Mouse (Mus musculus): ENCODE measurements around the gene Smim13.
"Not testable (repeated sequence)": the region's sequence is repeated elsewhere in the genome, so short reads cannot be mapped to it uniquely, and the experiment has no call there.

Gene Smim13

DNA sequence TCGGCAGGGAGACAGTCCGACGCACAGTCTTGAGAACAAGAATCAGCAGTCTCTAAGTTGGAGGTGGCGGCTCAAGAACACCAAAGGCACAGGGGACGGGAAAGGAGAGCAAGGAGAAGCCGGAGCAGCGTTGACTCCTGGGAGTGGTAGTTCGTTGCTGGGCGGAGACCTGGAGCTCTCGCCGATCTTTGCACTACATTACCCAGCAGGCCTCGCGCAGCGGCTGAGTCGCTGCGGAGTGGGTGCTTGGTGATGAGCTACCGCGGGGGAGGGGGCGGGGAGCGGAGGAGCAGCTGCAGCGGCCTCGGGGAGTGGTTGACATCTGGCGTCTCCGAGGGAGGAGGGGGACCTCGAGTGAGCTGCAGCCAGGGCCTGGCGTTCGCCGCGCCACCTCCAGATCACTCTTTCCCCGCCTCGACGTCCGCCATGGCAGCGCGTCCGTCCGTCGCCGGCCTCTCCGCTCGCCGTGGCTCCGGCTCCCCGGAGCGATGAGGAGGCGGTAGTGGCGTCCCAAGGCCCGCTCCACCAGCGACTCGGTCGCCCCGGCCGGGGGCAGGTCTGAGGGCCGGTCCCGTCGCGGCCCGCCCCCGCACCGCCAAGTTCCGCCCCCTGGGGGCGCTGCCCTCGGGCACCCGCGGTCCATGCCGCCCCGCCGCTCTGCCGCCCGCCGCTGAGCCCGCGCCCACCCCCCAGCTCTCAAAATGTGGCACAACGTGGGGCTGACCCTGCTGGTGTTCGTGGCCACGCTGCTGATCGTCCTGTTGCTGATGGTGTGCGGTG is at the start of gene Smim13:
Gene Smim13, plus strand, starts transcription at position 307 of the 780 bp plus-strand sequence.
- in situ Hi-C loops (cut with MboI; ENCODE audit: unreplicated experiment in 2 of 2), result loop anchor here (10.0 to 25.0 kb wide), 2 partner anchors 237 to 245 kb away; partner anchors contain the start of genes Pak1ip1 (in 2 of the 2) and Tmem14c (in 1 of the 2)

DNA sequence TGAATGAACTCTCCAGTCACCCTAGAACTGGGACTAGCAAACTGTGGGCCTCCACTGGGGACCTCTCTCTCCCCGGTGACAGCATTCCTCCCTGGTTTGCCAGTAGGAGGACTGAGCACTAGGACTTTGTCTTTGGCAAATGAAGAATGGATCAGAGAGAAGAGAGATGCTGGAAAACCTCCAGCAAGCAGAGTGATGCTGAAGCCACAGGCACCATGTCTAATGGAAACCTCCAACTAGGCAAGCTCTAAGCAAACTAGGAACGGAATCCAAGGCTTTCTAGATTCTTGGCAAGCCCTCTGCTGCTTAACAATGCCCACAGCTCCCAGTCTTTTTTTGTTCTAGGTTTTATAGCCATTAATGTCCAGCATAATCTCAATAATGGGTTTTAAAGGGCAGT is 48.8 kb upstream of the Smim13 start:
- in situ Hi-C loops (cut with MboI; ENCODE audit: unreplicated experiment in 2 of 2), result no loop called here

DNA sequence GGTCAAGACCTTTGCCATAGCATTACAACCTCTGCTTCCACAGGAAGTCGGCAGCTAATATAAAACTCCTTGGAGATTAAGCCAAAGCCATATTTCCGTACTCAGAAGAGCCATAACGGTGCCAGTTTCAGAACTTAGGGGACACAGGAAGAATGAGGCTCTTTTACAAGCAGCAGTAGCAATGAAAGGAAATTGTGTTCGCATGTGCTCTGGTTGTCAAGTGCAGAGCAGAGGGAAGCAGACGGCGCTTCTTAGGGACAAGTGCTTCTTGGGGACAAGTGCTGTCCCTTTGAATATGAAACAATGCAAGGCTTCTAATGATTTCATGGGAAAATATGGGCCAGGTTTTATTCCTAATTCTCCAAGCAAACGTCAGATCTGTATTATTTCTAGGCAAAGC is 46.4 kb upstream of the Smim13 start:
- in situ Hi-C loops (cut with MboI; ENCODE audit: unreplicated experiment in 2 of 2), result no loop called here

DNA sequence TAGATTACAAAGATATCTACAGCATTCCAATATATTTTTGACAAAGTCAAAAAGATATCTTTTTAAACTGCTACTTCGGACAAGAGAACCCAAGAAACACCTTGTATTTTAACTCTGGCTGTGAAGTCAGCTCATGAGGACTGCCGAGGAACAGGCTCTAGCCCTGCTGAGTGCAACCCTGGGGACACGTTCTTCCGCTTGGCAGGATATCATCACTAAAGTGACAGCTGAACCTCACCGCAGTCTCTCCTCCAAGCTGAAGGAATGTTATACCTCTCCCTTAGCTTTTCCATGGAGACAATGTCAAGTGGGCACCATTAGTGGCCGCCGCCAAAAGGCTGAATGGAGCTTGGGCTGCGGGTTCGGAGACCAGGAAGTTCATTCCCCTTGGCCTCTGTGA is 46.0 kb upstream of the Smim13 start:
- in situ Hi-C loops (cut with MboI; ENCODE audit: unreplicated experiment in 2 of 2), result no loop called here

DNA sequence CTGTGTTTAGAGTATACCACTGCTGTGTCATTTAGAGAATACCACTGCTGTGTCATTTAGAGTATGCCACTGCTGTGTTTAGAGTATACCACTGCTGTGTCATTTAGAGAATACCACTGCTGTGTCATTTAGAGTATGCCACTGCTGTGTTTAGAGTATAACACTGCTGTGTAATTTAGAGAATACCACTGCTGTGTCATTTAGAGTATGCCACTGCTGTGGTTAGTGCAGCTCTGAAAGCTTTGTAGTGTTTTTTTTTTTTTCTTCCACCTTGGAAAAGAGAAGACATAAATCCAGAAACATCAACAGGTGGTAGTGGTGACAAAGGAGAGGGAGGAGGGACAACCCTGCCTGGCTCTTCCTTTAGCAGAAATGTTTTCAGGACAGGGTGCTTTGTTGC is 44.1 kb upstream of the Smim13 start:
- in situ Hi-C loops (cut with MboI; ENCODE audit: unreplicated experiment in 2 of 2), result not testable (repeated sequence)

DNA sequence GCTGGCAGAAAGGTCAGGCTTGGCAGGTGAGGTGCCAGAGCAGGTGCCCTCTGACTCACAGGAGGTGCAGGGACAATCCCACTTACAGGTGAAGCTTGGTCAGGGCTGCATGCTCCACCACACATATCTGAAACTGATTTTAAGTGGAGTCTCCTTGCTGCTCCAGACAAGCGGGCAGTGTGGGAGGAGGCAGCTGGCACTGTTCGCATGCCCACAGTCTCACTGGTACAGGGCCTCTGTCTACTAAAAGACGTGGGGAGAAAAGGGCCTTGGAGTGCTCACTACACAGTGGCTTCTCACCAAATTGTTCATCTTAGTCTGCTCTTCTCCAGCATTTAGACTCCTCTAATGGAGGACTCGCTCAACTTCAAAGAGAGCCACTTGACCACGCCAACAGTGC is 43.4 kb upstream of the Smim13 start:
- in situ Hi-C loops (cut with MboI; ENCODE audit: unreplicated experiment in 2 of 2), result no loop called here

DNA sequence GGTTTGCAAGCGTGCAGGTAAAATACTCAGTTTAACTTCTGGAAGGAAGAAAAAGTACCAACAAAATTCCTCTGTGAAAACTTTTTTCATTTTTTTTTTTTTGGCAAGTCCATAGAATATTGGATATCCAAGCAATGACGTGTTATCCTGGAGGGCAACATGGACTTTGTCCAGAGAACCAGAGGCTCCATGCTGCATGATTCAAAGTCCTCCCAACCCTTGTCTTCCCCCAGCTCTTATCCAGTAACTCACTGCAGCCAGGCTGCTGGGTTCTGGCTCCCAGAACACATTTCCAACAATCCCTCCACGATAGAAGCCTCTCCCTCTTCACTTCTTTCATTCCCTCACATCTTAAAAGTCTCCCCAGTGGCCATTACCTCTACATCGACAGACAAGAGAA is 38.4 kb upstream of the Smim13 start:
- in situ Hi-C loops (cut with MboI; ENCODE audit: unreplicated experiment in 2 of 2), result no loop called here

DNA sequence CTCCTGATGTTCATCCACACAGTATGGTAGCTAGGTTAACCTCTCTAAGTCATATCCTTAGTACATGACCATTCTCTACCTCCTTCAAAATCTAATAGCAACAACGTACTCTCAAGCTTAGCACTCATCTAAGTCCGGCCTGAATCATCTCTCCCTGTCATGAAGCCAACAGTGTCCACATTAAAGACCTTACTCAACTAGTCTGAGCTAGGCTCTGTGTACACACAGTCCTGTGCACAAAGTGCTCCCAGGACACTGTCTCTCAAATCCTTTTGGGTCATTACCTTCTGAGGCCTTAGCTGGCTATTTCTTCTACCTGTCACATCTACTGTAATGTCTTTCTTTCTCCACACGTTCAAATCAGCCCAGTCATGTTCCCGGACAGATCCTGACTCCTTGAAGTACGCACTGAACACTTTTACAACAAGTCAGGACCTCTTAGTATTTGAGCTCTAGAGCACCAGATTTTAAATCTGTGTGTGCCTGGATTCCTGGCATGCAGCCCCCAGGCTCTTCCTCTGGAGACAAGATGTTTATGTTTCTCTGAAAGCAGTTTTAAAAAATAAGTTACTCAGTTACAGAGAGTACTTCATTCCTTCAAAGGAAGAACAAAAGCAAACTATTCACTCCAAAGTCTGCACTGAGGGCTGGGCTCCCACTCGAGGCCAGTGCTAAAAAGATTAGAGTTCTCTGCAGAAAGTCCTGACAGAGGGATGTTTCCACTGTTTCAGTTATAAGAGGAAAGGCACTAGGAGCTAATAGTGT is 36.9 kb upstream of the Smim13 start:
- in situ Hi-C loops (cut with MboI; ENCODE audit: unreplicated experiment in 2 of 2), result no loop called here

DNA sequence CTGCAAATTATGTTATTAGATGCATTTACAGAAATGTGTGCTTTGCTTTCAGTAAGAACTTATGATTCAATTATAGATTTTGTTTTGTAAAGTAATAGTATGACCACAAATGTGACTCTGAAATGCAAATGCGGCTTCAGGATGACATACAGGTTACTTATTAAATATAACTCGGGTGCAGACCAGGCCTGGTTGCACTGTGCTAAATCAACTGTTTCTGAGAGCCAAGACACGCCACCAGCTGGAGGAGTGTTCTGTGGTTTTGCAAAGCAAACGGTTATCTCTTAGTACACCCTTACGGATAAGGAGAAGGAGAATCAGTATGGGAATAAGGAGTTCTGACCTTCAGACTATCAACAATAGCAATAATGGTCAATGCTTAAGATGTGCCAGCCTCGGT is 34.0 kb upstream of the Smim13 start:
- in situ Hi-C loops (cut with MboI; ENCODE audit: unreplicated experiment in 2 of 2), result no loop called here

DNA sequence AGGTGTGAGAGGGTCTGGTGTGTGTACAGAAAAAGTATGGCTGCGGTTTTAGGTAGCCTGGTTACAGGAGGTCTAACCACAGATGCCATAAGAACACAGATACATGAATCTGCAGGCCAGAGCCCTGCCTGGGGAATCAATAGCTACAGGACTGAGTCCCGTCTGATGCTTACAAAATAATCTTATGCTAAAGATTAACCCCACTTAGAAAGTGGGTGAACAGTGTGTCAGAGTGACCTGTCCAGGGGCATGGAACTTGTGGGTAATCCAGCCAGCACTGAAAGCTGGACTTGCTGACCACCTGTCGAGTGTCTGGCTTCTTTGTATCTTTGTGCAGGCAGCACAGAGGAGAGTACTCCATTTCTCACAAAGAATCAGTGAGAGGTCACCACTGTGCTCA is 33.4 kb upstream of the Smim13 start:
- in situ Hi-C loops (cut with MboI; ENCODE audit: unreplicated experiment in 2 of 2), result no loop called here

DNA sequence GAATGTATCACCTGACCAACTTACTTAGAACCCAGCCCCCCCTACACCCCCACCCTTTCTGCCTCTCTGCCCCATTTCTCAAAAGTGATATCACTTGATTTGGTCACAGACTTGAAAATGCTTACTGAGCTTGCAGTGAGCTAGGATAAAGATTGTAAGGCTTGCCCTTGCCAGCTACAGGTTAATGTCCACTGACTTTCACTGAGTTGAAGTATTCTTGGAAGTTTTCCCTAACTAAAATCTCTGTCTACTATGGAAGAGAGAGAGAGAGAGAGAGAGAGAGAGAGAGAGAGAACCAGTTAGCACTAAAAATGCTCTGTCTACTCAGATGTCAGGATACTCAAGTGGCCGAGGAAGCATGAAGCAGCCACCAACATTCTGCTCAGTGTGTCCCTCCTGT is 30.6 kb upstream of the Smim13 start:
- in situ Hi-C loops (cut with MboI; ENCODE audit: unreplicated experiment in 2 of 2), result no loop called here

DNA sequence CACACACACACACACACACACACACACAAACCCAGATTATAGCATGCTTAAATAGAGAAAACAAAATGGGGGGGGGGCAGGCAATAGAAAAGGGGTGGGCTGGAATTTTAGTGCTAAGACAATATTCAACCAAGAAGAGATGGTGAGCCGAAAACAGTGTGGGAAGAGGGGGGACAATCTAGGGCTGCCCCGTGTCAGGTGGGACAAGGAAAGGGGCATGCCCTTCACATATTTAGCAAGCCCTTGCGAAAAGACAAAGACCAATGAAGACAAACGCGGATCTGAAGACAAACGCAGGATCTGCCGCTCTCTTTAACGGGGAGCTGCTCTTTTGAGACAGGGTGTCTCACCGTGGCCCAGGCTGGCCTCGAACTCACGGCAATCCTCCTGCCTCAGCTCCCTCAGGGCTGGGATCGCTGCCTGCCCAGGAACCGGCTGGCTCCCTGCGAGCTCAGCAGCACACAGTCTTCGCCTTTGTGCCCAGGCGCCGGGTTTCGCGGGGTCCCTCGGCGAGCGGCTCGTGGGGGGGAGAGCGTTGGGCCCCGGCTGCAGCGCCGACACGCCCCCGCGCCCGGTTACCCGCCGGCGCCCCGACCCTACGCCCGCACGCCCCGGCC is 29.8 kb upstream of the Smim13 start:
- in situ Hi-C loops (cut with MboI; ENCODE audit: unreplicated experiment in 2 of 2), result no loop called here

DNA sequence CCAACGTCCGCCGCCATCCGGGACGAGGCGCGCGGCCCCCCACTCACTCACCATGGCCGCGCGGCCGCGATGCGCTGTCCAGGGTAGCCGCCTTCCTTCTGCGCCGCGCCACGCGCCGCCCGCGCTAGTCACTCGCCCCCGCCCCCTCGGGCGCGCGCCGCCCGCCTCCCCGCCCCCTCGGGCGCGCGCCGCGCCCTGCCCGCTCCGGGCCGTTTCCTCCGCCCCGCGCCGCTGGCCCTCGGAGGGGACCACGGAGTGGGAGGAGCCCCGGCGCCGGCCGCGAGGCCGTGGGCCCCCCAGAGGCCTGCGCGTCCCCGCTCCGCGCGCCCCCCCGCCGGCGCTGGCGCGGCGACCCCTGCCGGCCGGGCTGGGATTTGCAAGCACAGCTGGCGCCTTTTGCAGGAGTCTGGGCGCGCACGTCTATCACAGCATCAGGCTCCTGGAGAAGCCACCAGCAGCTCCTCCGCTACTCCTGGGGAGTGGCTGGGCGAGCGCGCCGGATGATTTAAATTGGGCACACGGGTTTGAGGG is 29.3 kb upstream of the Smim13 start, which contains the start of gene Elovl2:
Gene Elovl2, minus strand, starts transcription at position 102 of the 531 bp plus-strand sequence.
- in situ Hi-C loops (cut with MboI; ENCODE audit: unreplicated experiment in 2 of 2), result no loop called here

DNA sequence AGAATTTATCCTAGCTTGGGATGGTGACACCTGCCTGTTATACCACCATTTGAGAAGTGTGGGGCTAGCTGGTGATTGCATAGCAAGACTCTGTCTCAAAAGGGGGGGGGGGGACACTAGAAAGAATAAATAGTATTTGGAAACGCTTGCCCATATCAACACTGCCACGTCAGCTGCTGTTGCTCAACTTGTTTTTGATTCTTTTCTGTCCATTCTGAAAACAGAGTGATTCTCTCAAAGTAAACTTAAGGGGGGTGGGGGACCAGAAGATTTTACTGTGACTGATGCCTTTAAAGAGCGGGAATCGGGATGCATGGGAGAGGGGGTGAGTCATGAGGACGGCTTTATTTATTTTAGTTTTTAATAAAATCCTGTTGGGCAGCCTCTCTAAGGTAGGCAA is 23.1 kb upstream of the Smim13 start:
- in situ Hi-C loops (cut with MboI; ENCODE audit: unreplicated experiment in 2 of 2), result loop anchor here in 1 of 2 experiments (25.0 kb wide), 1 partner anchor 214 kb away; the partner anchor contains the start of genes Pak1ip1 and Tmem14c

DNA sequence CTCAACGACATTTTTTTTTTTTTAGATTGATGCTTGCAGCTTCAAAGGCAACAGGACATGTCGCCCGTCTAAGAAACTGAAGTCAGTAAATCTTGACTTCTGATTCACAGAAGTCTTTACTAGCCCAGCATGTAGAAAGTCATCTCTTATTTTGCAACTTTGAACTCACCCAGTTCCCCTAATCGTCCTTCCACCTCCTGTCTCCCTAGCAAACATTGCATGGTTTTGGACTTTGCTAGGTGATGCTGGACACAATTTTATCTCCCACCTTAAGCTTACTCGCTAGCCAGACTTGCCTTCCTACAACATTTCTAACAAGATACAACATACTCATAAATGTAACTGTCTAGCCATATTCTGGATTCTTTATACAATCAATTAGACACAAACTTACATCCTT is 21.6 kb upstream of the Smim13 start:
- in situ Hi-C loops (cut with MboI; ENCODE audit: unreplicated experiment in 2 of 2), result loop anchor here in 1 of 2 experiments (25.0 kb wide), 1 partner anchor 216 kb away; the partner anchor contains the start of genes Pak1ip1 and Tmem14c

DNA sequence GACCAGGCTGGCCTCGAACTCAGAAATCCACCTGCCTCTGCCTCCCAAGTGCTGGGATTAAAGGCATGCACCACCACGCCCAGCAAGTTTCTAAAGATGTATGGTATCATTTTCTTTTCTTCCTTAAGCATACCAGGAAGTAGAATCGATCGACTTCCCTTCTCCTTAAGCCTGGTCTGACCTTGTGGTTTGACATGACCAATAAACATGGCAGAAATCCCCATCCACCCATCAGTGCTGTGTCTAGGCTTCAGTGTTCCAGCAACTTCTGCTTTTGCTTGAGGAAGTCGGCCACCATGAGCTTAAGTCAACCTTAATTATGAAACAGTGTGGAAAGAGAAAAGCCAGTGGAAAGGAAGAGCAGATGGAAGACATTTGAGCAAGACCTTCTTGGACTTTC is 19.4 kb upstream of the Smim13 start:
- in situ Hi-C loops (cut with MboI; ENCODE audit: unreplicated experiment in 2 of 2), result loop anchor here (10.0 to 25.0 kb wide), 2 partner anchors 95 to 218 kb away; partner anchors contain the start of genes Pak1ip1 (in 1 of the 2) and Tmem14c (in 1 of the 2)

DNA sequence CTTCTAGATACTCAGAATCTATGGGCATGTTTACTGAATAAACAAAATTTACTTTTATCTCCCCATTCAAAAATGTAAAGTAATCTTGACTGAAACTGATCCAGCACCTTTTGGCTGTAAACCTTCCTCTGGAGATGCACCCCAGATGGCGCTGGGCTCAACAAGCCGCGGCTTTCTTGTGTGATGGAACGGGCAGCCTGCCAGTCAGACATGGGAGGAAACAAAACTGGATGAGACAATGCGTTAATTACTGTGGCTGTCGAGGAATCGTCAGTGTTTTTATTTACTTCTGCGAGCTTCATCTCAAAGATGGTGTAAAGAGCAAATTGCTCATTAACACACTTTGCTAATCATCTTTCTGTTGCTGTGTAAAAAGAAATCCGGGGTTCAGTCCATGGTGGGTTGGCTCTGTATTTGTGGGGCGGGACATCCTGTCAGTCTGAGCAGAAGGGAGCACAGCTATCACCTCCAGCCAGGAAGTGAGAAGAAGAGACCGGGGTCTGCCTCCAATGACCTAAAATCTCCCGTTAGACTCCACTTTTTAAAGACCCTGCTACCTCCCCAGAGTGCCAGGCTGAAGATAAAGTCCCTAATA is 18.2 kb upstream of the Smim13 start:
- in situ Hi-C loops (cut with MboI; ENCODE audit: unreplicated experiment in 2 of 2), result loop anchor here (10.0 to 25.0 kb wide), 2 partner anchors 97 to 219 kb away; partner anchors contain the start of genes Pak1ip1 (in 1 of the 2) and Tmem14c (in 1 of the 2)

DNA sequence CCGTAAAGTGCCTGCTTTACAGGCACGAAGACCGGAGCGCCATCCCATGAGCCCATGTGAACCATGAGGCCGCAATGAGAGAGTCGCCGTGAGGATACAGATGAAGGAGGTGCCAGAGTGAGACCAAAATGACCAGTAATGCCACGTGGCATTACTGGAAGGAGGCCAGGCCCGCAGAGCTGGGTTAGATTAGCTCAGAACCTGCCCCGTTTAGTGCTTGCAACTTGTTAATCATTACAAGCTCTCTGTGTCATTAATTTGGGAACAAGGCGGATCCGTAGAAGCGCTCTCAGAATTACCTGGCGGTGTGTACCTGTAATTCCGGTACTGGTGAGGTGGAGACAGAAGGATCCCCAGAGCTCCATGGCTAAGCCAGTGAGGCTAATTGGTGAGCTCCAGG is 17.4 kb upstream of the Smim13 start:
- in situ Hi-C loops (cut with MboI; ENCODE audit: unreplicated experiment in 2 of 2), result loop anchor here (10.0 to 25.0 kb wide), 2 partner anchors 97 to 220 kb away; partner anchors contain the start of genes Pak1ip1 (in 1 of the 2) and Tmem14c (in 1 of the 2)

DNA sequence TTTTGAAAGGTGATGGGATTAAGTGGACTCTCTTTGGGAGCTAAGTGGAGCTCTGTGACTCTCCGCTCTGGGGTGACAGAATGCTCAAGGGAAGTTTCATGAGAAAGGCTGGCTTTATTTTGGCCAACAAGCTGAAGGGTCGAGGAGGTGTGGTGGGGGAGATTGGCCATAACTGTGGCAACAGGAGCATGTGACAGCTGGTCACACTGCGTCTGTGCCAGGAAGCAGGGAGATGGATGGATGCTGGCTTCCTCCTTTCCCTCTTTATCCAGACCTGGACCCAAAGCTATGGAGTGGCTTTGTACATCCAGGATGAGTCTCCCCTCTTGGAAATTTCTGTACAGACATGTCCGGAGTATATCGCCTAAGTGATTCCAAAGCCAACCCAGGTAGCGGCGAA is 16.4 kb upstream of the Smim13 start:
- in situ Hi-C loops (cut with MboI; ENCODE audit: unreplicated experiment in 2 of 2), result loop anchor here (10.0 to 25.0 kb wide), 2 partner anchors 98 to 221 kb away; partner anchors contain the start of genes Pak1ip1 (in 1 of the 2) and Tmem14c (in 1 of the 2)

DNA sequence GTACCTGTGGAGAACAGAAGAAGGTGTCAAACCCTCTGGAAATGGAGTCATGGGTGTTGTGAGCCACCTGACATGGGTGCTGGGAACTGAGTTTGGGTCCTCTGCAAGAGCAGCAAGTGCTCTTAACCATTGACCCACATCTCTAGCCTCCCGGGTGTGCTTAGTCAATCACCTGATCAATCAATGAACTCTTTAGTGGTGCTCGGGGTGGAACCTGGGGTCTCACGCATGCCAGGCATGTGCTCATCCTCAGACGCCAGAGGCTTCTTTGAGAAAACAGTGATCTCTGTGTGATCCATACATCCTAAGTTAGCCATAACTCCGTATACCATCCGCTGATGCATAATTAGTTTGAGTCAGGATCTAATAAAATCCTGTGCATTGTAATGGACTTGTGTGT is 14.5 kb upstream of the Smim13 start:
- in situ Hi-C loops (cut with MboI; ENCODE audit: unreplicated experiment in 2 of 2), result loop anchor here (5.0 to 25.0 kb wide), 6 partner anchors 93 to 393 kb away; partner anchors contain the start of genes Pak1ip1 (in 1 of the 2) and Tmem14c (in 1 of the 2)

Data from v-Abl transformed pro-B cells (cell line).